Mouse (Mus musculus): ENCODE data around the gene Cox6a2.

DNA sequence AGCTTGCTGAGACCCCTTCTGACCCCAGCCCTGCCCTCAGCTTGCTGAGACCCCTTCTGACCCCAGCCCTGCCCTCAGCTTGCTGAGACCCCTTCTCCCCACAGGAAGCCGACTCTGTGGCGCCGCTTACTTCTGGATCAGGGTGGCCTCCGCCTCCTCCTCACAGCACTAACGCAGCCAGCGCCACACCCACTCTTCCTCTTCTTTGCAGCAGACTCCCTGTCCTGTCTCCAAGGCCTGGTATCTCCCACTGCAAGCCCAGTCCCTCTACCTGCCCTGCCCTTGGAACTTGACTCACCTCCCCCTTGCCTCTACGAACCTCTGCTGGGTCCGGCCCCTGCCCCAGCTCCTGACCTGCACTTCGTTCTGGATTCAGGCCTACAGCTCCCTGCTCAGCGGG, 37.7 kb upstream of the Cox6a2 start:
- TF ChIP-seq GATA1 (IDR thresholded peaks at IDR 0.05; ENCODE audit: borderline replicate concordance, low read length) (no peak), FLI1 (IDR thresholded peaks at IDR 0.05; ENCODE audit: low read length) (no peak)
